Mouse (Mus musculus) olfactory bulb, adult 2 months (tissue): ENCODE measurements around the gene Smc1b.

ENCODE experiments used
- CTCF ChIP-seq: fragments of 200-500 bp; IDR thresholded peaks from 2 replicates; pipeline ENCODE4 v1.5.1; 2012; ENCODE audit warnings: low read depth, mild to moderate bottlenecking, low read length, moderate library complexity; ENCODE audit not compliant: insufficient read depth
- POLR2A ChIP-seq: fragments of 200-500 bp; IDR thresholded peaks from 2 replicates; pipeline ENCODE4 v1.6.1; 2012; ENCODE audit warnings: mild to moderate bottlenecking, low read depth, low read length, moderate library complexity; ENCODE audit not compliant: insufficient read depth

DNA sequence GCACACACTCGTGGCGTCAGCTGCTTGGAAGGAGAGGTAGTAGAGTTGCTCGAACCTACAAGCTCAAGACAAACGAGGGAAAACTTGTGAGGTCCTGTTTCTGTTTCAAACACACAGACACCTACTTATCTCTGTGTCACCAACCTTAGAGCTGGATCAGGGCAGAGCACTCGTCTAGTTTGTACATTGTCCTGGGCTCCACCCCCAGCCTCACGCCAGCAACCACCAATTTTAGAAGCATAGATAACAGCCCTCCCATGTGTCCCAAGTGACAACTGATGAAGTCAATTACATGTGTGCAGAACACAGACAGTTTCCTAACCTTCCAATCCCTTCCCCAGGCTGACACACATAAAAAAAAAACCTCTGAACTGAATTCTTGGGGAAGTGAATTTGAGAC lies 46.4 kb upstream of the Smc1b start:
- TF ChIP-seq CTCF (no peak), POLR2A (no peak)
